In genomic region chr10:69258588-69258987, GRCm38 (mm10) we compare ENCODE assay signal across 12 mouse cellular contexts. TPM values are rescaled to one million over a fixed set of nuclear protein-coding genes. Genes with fewer than 3 reads are reported as not detected.
DNase-seq lines count a peak whose midpoint lies in the region; ATAC-seq lines count a peak whose summit lies in the region.
"Had no signal": no experiment of that assay in that cellular context is flagged by ENCODE, and none has a peak within 500 bp of the region (broad histone marks: within the 10 kb centered on the region; RNA-seq: fewer than 3 reads in every experiment).

No protein-coding gene starts in this region.

- 0 out of 2 replicates have a peak overlapping the region, but pooled peaks have one; percentile 18 for H3K27ac ChIP-seq in liver, embryonic 12.5 days
- no peak overlapping the region; the same call in 1 of the 2 replicates for H3K27ac ChIP-seq in liver, embryonic 11.5 days (ENCODE audit: low read depth, low read length)

- H3K36me3 ChIP-seq in liver, embryonic 12.5 days: 0 out of 2 replicates have a peak, but pooled peaks cover 3% of the 10 kb centered on the region
- H3K36me3 ChIP-seq in liver, embryonic 11.5 days (ENCODE audit: control insufficient read depth, insufficient read depth, low read length): no peaks in the 10 kb centered on the region; the same call in 1 of the 2 replicates

- 68% methylated on average over 9 of the region's 9 CpGs for WGBS in liver, embryonic 12.5 days (ENCODE audit: insufficient replicate concordance)
- WGBS in liver, embryonic 11.5 days: 75% methylated on average over 9 of the region's 9 CpGs

- no peak for ATAC-seq in liver, embryonic 12.5 days
- no peak for ATAC-seq in liver, embryonic 11.5 days (replicated peaks; ENCODE audit: low FRiP score)

- no peak overlapping the region for H3K4me2 ChIP-seq in liver, embryonic 12.5 days
- no peak overlapping the region for H3K4me2 ChIP-seq in liver, embryonic 11.5 days

- H3K9ac ChIP-seq in liver, embryonic 12.5 days: no peak overlapping the region
- no peak overlapping the region for H3K9ac ChIP-seq in liver, embryonic 11.5 days (ENCODE audit: low read depth, low read length)

- no peaks in the 10 kb centered on the region for H3K27me3 ChIP-seq in liver, embryonic 12.5 days (replicated peaks)
- H3K27me3 ChIP-seq in liver, embryonic 11.5 days (replicated peaks; ENCODE audit: control insufficient read depth, insufficient read depth, low read length): no peaks in the 10 kb centered on the region

- no peaks in the 10 kb centered on the region for H3K9me3 ChIP-seq in liver, embryonic 12.5 days (replicated peaks)
- H3K9me3 ChIP-seq in liver, embryonic 11.5 days (ENCODE audit: control insufficient read depth, low read length): no peaks in the 10 kb centered on the region

- H3K4me1 ChIP-seq in liver, embryonic 12.5 days: peaks cover 42% of the 10 kb centered on the region
- H3K4me1 ChIP-seq in liver, embryonic 11.5 days (replicated peaks; ENCODE audit: control insufficient read depth, insufficient read depth, low read length): peaks cover 13% of the 10 kb centered on the region

- H3K4me3 ChIP-seq in liver, embryonic 12.5 days: no peak overlapping the region
- H3K4me3 ChIP-seq in liver, embryonic 11.5 days (ENCODE audit: low read depth, low read length): no peak overlapping the region

- DNase-seq in liver, embryonic 11.5 days (ENCODE audit: low spot score): no peak
- DNase-seq in gastrocnemius, postnatal 10 days: peak; percentile 37
- peak; percentile 72 for DNase-seq in heart, postnatal 4 days
- DNase-seq in lung, postnatal 36 days: peak; percentile 65
- no peak for DNase-seq in frontal cortex, postnatal 36 days (ENCODE audit: low spot score in 2 of 2)
- no peak for DNase-seq in layer of hippocampus, adult 9-11 months
- no peak for DNase-seq in urinary bladder, postnatal 25 days (ENCODE audit: low spot score)
- DNase-seq: cerebellum, postnatal 10 days; left cerebral cortex, postnatal 4 days had no signal

RNA-seq across cellular contexts. Expression of gene A930033H14Rik, which starts 45.7 kb away (rescaled TPM):
- 0.81 TPM in 2 replicates for polyA plus RNA-seq in liver, embryonic 12.5 days (2016; fragmentation: Nextera tagmentation; extraction: Ambion mirVana)
- 1.1 and 1.6 TPM in 2 replicates for polyA plus RNA-seq in liver, embryonic 11.5 days (2014; fragmentation: Nextera tagmentation; extraction: Ambion mirVana)
- 1 to 10 TPM; 3.3 to 6.2 TPM for total RNA-seq in gastrocnemius, postnatal 10 days (2021)
- total RNA-seq in heart, postnatal 4 days (2021): 1 to 10 TPM; 6.0 to 6.6 TPM
- total RNA-seq: MEL; monocyte, adult 5-6 weeks had no signal

Comparison
In these comparisons a context has a peak if more than half of its experiments do, and no peak if none do; other contexts are left out.
1. DNase-seq: peak in gastrocnemius, postnatal 10 days (single experiment), heart, postnatal 4 days (single experiment) and lung, postnatal 36 days (single experiment); none in liver, embryonic 11.5 days (single experiment), frontal cortex, postnatal 36 days (0 of 2), layer of hippocampus, adult 9-11 months (single experiment) and urinary bladder, postnatal 25 days (single experiment).